Mouse (Mus musculus) kidney, postnatal 0 days (tissue): ENCODE measurements around the gene Klhl29. TPM values are rescaled to one million over a fixed set of nuclear protein-coding genes. Genes with fewer than 3 reads are reported as not detected.

Experiments
- ATAC-seq: fragments of 200-750 bp; cut with Nextera tagmentation; replicated peaks from 2 replicates; pipeline ENCODE4 v1.8.0; 2017; ENCODE audit warnings: low read depth, moderate number of reproducible peaks, moderate TSS enrichment, moderate library complexity; ENCODE audit not compliant: low FRiP score
- DNase-seq: peaks from one replicate; pipeline ENCODE4 v3.0.0-alpha.2; 2016; ENCODE audit warnings: low spot score
- H3K27ac ChIP-seq: fragments of 300-500 bp; sonication (generic); 2 replicates; pipeline ENCODE4 v1.5.1; 2014; ENCODE audit warnings: mild to moderate bottlenecking
- H3K27me3 ChIP-seq: fragments of 300-500 bp; sonication (generic); 2 replicates; pipeline ENCODE4 v1.6.1; 2014; ENCODE audit warnings: low read length, mixed read lengths; ENCODE audit not compliant: insufficient read depth
- H3K36me3 ChIP-seq: fragments of 300-500 bp; sonication (generic); 2 replicates; pipeline ENCODE4 v1.6.1; 2014; ENCODE audit warnings: low read length, mixed read lengths; ENCODE audit not compliant: insufficient read depth
- H3K4me1 ChIP-seq: fragments of 300-500 bp; sonication (generic); replicated peaks from 2 replicates; pipeline ENCODE4 v1.6.1; 2014; ENCODE audit warnings: antibody characterized with exemption, low read length, mixed read lengths; ENCODE audit not compliant: insufficient read depth
- H3K4me2 ChIP-seq: fragments of 300-500 bp; sonication (generic); 2 replicates; pipeline ENCODE4 v1.6.1; 2014; ENCODE audit warnings: mild to moderate bottlenecking, low read length, moderate library complexity, mixed read lengths
- H3K4me3 ChIP-seq: fragments of 300-500 bp; sonication (generic); replicated peaks from 2 replicates; pipeline ENCODE4 v1.5.1; 2014; ENCODE audit warnings: low read depth, low read length
- H3K9ac ChIP-seq: fragments of 300-500 bp; sonication (generic); 2 replicates; pipeline ENCODE4 v1.6.1; 2014; ENCODE audit warnings: low read depth, low read length
- H3K9me3 ChIP-seq: fragments of 300-500 bp; sonication (generic); replicated peaks from 2 replicates; pipeline ENCODE4 v1.6.1; 2016; ENCODE audit warnings: low read length, inconsistent platforms, mixed read lengths
- CTCF ChIP-seq: IDR thresholded peaks from 2 replicates; pipeline ENCODE4 v1.5.1; 2016; ENCODE audit warnings: antibody characterized with exemption, low read depth, mild to moderate bottlenecking, moderate library complexity
- WGBS: fragments of 180-500 bp; shearing (Covaris S2); extraction: QIAGEN DNeasy Blood & Tissue Kit; methylation state at CpG from one replicate; pipeline ENCODE4 v1.1.7; 2014; 5-methylcytosine and 5-hydroxymethylcytosine counted together
- polyA plus RNA-seq: library from polyadenylated mRNA; unstranded; fragments of >200 nt; fragmentation: Nextera tagmentation; extraction: Ambion mirVana; gene quantifications from 2 replicates; pipeline ENCODE4 v1.2.1, GENCODE M21; 2015

Gene Klhl29
- polyA plus RNA-seq, 1 experiment from 2014 or later = 0.30 TPM

DNA sequence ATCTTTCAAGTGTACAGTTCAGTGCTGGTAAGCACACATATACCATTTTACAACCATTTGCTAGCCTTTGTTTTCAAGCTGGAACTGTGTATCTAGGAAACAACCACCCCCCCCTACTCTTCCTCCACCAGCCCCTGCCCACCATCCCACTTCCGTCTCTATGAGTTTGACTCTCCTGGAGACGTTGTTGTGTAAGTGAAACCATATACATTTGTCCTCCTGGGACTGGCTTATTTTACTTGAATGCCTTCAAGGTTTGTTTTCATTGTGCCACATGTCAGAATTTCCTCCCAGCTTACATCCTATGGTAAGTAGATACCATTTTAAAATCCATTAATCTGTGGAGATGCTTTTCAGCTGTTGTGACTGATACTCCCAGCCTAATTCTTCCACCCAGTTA is 267.7 kb downstream of the Klhl29 start:
- Histone ChIP-seq H3K4me1 (no peaks in the 10 kb centered on the region; the same call in 1 of the 2 replicates), H3K4me3 (no peak overlapping the region), H3K27me3 (no peaks in the 10 kb centered on the region), H3K9me3 (no peaks in the 10 kb centered on the region), H3K4me2 (no peak overlapping the region), H3K36me3 (no peaks in the 10 kb centered on the region), H3K9ac (no peak overlapping the region), H3K27ac (no peak overlapping the region)
- DNase-seq (peak; percentile 4), ATAC-seq (no peak)
- no peak for TF ChIP-seq CTCF
- WGBS = 25% methylated on average over 2 of the region's 2 CpGs

DNA sequence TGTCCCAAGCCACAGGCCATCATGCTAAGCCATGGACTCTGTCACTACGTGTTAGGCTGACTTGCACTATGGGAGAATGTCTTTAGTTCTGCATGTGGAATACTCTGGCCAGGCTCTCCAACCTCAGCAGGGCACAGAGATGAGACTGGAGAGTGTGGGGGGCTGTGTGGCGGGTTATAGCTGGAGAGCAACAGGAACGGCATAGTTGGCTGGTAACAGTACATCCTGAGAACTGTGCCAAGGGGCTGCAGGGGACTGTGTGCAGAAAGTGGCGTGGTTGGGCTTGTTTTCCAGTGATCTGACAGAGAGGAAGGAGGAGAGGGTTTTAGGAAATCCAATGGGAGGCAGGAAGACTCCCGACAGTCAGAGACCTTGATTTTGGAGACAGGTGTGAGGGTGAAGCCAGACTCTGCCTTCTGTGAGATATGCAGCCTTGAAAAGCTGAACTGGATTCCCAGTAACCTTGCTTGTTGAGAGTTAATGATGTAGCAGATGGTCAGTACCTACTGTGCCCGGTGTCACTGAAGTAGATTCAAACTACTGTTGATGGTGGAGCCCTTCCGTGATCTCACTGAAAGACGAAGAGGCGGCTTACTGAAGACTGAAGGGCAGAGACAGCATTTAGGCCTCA is 270.9 kb downstream of the Klhl29 start:
- Histone ChIP-seq H3K4me3 (no peak overlapping the region), H3K27ac (no peak overlapping the region), H3K27me3 (no peaks in the 10 kb centered on the region), H3K9ac (no peak overlapping the region), H3K9me3 (no peaks in the 10 kb centered on the region), H3K36me3 (no peaks in the 10 kb centered on the region), H3K4me1 (no peaks in the 10 kb centered on the region; the same call in 1 of the 2 replicates), H3K4me2 (no peak overlapping the region)
- 82% methylated on average over 9 of the region's 9 CpGs for WGBS
- TF ChIP-seq CTCF = no peak
- ATAC-seq (no peak), DNase-seq (no peak)

DNA sequence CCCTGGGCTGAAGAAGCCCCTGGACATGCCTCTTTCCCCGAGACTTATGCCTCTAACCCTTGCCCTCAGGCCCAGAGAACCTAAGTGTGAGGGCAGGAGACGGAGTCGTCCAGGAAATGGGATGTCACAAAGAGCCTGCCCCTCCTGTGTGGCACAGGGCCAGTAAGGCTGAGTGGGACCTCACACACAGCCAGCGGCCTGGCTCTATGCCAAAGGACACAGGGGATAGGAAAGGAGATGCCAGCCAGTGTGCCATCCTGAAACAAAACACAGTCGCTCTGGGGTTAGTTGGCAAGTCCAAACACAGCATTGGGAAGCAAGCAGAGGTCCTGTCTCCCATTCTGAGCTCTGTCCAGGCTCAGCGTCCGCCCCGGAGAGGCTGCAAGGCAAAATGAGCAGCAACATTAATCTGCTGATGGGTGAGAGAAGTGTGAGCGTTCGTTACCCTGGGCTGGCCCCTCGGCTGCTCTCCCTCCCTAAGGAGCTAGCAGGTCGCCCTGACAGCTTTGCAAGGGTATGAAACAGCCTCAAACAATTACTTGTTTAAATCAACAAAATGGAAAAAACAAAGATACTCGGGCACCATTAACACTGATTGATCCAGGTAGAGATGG is 274.0 kb downstream of the Klhl29 start:
- H3K9me3 ChIP-seq = no peaks in the 10 kb centered on the region
- no peaks in the 10 kb centered on the region for H3K27me3 ChIP-seq
- no peak for DNase-seq
- no peak for TF ChIP-seq CTCF
- ATAC-seq = 0 out of 2 replicates have a peak, but pooled peaks have one; percentile 35
- no peaks in the 10 kb centered on the region for H3K4me1 ChIP-seq
- no peaks in the 10 kb centered on the region for H3K36me3 ChIP-seq
- H3K9ac ChIP-seq = no peak overlapping the region
- H3K4me3 ChIP-seq = no peak overlapping the region
- no peak overlapping the region for H3K4me2 ChIP-seq
- WGBS = 36% methylated on average over 13 of the region's 13 CpGs
- H3K27ac ChIP-seq = no peak overlapping the region

DNA sequence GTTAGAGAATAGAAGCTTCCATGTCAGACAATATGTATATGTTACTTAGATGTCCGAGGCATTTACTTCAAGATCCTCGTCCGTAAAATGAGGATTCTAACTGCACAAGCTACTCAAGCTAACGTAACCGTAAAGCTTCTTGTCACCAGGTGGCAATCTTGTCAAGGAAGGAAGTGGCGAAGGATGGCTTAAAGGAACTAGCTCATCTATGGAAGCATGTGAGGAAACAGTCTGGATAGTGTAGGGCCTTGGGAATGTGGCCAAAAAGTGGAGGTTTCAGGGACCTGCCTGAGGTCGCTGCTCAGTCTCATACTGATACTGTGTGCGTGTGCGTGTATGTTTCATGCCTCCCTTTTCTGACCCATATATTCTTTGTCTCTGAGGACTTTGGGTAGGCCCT is 275.9 kb downstream of the Klhl29 start:
- Histone ChIP-seq H3K27me3 (no peaks in the 10 kb centered on the region), H3K9ac (no peak overlapping the region), H3K4me1 (no peaks in the 10 kb centered on the region), H3K4me2 (no peak overlapping the region), H3K4me3 (no peak overlapping the region), H3K36me3 (no peaks in the 10 kb centered on the region), H3K9me3 (no peaks in the 10 kb centered on the region), H3K27ac (no peak overlapping the region)
- 84% methylated on average over 9 of the region's 9 CpGs for WGBS
- no peak for ATAC-seq
- no peak for DNase-seq
- peak; percentile 36; the same call in 1 of the 2 replicates for TF ChIP-seq CTCF

DNA sequence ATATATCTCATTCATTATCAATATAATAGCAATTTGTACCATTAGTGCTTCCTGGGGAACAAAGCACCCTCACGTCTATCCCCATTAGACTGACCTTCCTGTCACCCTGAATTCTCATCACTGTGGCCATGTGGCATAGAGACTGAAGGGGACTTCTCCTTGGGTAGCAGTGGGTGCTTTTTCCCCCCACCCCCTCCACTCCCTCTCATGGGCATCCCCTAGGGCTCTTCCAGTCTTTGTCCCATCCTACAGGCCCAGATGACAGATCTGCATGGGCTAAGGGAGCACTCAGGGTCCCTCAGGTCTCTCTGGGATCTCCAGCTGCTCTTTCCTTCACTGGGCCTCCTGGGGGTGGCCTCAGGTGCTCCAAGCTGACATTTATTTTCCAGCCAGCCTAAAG is 286.8 kb downstream of the Klhl29 start:
- TF ChIP-seq CTCF = no peak
- H3K4me2 ChIP-seq = no peak overlapping the region
- no peak for DNase-seq
- ATAC-seq = no peak
- no peaks in the 10 kb centered on the region for H3K27me3 ChIP-seq
- 57% methylated on average over 1 of the region's 1 CpGs for WGBS
- H3K4me1 ChIP-seq = 0 out of 2 replicates have a peak, but pooled peaks cover 5% of the 10 kb centered on the region
- no peak overlapping the region for H3K4me3 ChIP-seq
- H3K36me3 ChIP-seq = no peaks in the 10 kb centered on the region
- H3K27ac ChIP-seq = no peak overlapping the region
- no peaks in the 10 kb centered on the region for H3K9me3 ChIP-seq
- H3K9ac ChIP-seq = no peak overlapping the region

DNA sequence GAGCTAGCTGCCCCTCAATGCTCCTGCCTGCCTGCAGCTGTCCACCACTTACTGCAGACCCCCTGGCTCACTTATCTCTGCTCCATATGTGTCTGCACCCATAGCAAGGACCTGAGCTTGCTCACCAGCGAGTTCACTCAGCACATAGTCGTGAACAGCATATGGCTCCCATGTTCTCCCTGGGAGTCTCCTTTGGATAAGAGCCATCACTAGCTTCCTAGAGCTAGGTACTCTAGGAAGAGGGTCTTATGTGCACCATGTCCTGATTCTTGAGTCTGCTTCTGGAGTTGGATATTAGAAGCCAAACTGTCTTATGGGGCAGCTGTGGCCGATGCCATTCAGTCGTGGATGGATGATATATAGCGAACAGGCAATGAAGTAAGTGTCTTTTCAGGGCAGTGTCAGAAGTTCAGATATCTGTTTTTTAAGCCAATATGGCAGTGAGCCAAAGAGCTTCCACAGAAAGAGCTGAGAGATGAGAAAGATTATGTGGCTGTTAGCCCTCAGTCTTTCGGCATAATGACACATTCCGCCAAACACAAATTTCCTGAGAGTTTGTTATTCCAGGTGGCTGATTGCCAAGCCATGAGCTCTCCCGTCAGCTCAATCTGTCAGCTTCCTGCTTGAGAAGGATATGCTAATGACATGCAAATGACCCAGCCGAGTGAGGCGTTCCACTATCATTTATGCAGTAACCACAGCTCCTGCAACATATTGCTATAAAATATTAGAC is 287.5 kb downstream of the Klhl29 start:
- DNase-seq (peak; percentile 78), ATAC-seq (no peak)
- H3K27ac ChIP-seq = no peak overlapping the region
- H3K4me2 ChIP-seq = 0 out of 2 replicates have a peak overlapping the region, but pooled peaks have one; percentile 0
- no peaks in the 10 kb centered on the region for H3K36me3 ChIP-seq
- WGBS = 19% methylated on average over 10 of the region's 10 CpGs
- no peak overlapping the region for H3K4me3 ChIP-seq
- 0 out of 2 replicates have a peak, but pooled peaks cover 5% of the 10 kb centered on the region for H3K4me1 ChIP-seq
- no peaks in the 10 kb centered on the region for H3K27me3 ChIP-seq
- no peak for TF ChIP-seq CTCF
- no peak overlapping the region for H3K9ac ChIP-seq
- no peaks in the 10 kb centered on the region for H3K9me3 ChIP-seq
